Mouse (Mus musculus): ENCODE data around the gene Tram2. TPM values are rescaled to one million over a fixed set of nuclear protein-coding genes. Genes with fewer than 3 reads are reported as not detected.
A peak's percentile ranks its signal among the peaks of the same experiment; 100 is the strongest.

Gene Tram2
- total and polyA plus RNA-seq, 3 experiments: 0.54 to 2.9 TPM; not detected in 1

DNA sequence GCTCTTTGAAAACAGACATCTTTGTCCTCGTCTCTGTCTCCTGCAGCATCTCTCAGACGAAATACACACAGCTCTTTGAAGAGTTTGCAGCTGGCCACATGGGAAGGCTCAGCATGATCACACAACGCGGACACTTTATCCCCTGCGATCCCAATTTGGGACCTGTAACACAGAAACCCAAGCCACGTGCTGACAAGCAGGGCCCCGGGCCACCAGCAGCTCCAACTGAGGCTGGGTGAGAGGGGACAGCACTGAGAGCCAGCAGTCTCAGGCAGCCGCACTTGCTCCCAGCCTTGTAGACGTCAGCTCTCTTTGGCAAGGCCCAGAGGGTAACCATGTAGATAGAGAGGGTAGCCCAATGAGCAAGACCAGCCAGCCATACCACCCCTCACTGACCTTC, 26.0 kb downstream of the Tram2 start:
- H3K36me3 ChIP-seq (ENCODE audit: control insufficient read depth in 1 of 2, insufficient read depth in 2 of 2, low read length in 2 of 2): peaks cover 0 to 30% of the 10 kb centered on the region in 2 experiments; a peak in 2 of 4 replicates

DNA sequence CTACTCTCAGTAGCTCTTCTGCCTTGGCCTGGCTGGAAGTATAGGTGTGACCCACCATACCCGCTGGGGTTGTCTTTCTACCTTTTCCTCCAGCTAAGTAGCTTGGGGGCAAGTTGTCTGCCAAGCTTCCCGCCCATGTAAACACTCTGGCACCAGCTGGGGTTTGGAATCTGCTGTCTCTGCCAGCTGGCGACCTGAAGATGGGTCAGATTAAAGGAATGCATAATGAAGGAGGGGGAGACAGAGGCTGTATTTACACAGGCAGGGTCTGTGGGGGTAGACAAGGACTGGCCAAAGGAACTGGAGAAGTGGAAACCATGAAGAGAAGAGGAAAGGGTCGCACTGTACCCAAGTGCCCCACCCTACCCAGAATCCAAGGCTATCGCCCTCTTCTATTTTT, 26.4 kb downstream of the Tram2 start:
- peaks cover 24 to 42% of the 10 kb centered on the region in 2 experiments for H3K4me1 ChIP-seq (ENCODE audit: control insufficient read depth in 1 of 2, insufficient read depth in 2 of 2, low read length in 2 of 2)
- peaks cover 0 to 32% of the 10 kb centered on the region in 2 experiments; a peak in 2 of 4 replicates for H3K36me3 ChIP-seq (ENCODE audit: control insufficient read depth in 1 of 2, insufficient read depth in 2 of 2, low read length in 2 of 2)
- peak overlapping the region; percentile 49 for H3K9ac ChIP-seq (ENCODE audit: control insufficient read depth, low read depth, low read length, poor library complexity, severe bottlenecking)
- peak overlapping the region; percentile 24 to 43; a peak in 3 of 4 replicates for H3K4me3 ChIP-seq (ENCODE audit: control insufficient read depth in 1 of 2, insufficient read depth in 1 of 2, low read depth in 2 of 2, low read length in 2 of 2)
- no peaks in the 10 kb centered on the region for H3K9me3 ChIP-seq (replicated peaks; ENCODE audit: insufficient read depth, low read length)
- H3K79me2 ChIP-seq (ENCODE audit: control insufficient read depth, insufficient read depth, low read length, poor library complexity): no peaks in the 10 kb centered on the region
- peak overlapping the region; percentile 88 for H3K27ac ChIP-seq (ENCODE audit: control insufficient read depth, low read depth, low read length)
- DNase-seq (ENCODE audit: low read depth, low spot score): no peak
- no peaks in the 10 kb centered on the region for H3K27me3 ChIP-seq (ENCODE audit: control insufficient read depth in 1 of 2, insufficient read depth in 2 of 2, low read length in 2 of 2)
- TF ChIP-seq TAL1 (IDR thresholded peaks at IDR 0.05; ENCODE audit: low read length): no peak
- 0 out of 2 replicates have a peak, but pooled peaks have one; percentile 3 for TF ChIP-seq MAZ (IDR thresholded peaks at IDR 0.05; ENCODE audit: low read depth, low read length)

More for the DNA sequence above, 26.0 kb downstream of the Tram2 start:
- TF ChIP-seq POLR2AphosphoS2 (IDR thresholded peaks at IDR 0.05; ENCODE audit: low read length): no peak
- TF ChIP-seq RAD21 (IDR thresholded peaks at IDR 0.05; ENCODE audit: low read depth, low read length): no peak
- peak overlapping the region; percentile 88; the same call in 1 of the 2 replicates for H3K27ac ChIP-seq (ENCODE audit: control insufficient read depth, low read depth, low read length)
- H3K79me2 ChIP-seq (ENCODE audit: control insufficient read depth, insufficient read depth, low read length, poor library complexity): no peaks in the 10 kb centered on the region
- peaks cover 22 to 38% of the 10 kb centered on the region in 2 experiments for H3K4me1 ChIP-seq (ENCODE audit: control insufficient read depth in 1 of 2, insufficient read depth in 2 of 2, low read length in 2 of 2)
- no peak overlapping the region for H3K9ac ChIP-seq (ENCODE audit: control insufficient read depth, low read depth, low read length, poor library complexity, severe bottlenecking)
- no peaks in the 10 kb centered on the region for H3K27me3 ChIP-seq (ENCODE audit: control insufficient read depth in 1 of 2, insufficient read depth in 2 of 2, low read length in 2 of 2)
- no peak for DNase-seq (ENCODE audit: low read depth, low spot score)
- no peak overlapping the region for H3K4me3 ChIP-seq (ENCODE audit: control insufficient read depth in 1 of 2, insufficient read depth in 1 of 2, low read depth in 2 of 2, low read length in 2 of 2)
- no peaks in the 10 kb centered on the region for H3K9me3 ChIP-seq (replicated peaks; ENCODE audit: insufficient read depth, low read length)

DNA sequence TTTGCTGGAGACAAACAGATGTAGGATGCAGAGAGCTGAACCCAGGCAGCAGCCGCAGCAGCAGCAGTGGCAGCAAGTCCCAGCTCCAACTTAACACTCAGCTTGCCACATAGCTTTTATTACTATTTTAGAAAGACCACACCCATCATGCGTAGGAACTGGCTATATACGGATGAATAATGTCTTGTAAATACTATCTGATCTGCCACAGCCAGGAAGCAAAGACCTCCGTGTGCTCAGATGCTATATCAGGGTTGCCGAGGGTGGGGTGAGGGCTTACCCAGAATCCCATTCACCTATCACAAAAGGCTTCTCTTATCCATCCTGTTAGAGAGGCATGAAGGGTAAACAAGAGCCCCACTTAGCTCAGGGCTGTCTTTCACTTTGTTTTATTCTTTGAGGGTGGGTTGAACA, 26.9 kb downstream of the Tram2 start:
- H3K4me1 ChIP-seq (ENCODE audit: control insufficient read depth in 1 of 2, insufficient read depth in 2 of 2, low read length in 2 of 2): peaks cover 24 to 44% of the 10 kb centered on the region in 2 experiments
- H3K27ac ChIP-seq (ENCODE audit: control insufficient read depth, low read depth, low read length): peak overlapping the region; percentile 95
- H3K27me3 ChIP-seq (ENCODE audit: control insufficient read depth in 1 of 2, insufficient read depth in 2 of 2, low read length in 2 of 2): no peaks in the 10 kb centered on the region
- no peaks in the 10 kb centered on the region for H3K79me2 ChIP-seq (ENCODE audit: control insufficient read depth, insufficient read depth, low read length, poor library complexity)
- peak overlapping the region; percentile 56 for H3K9ac ChIP-seq (ENCODE audit: control insufficient read depth, low read depth, low read length, poor library complexity, severe bottlenecking)
- peak; percentile 88 for DNase-seq (ENCODE audit: low read depth, low spot score)
- no peaks in the 10 kb centered on the region for H3K9me3 ChIP-seq (replicated peaks; ENCODE audit: insufficient read depth, low read length)
- peak overlapping the region; percentile 47 to 65 for H3K4me3 ChIP-seq (ENCODE audit: control insufficient read depth in 1 of 2, insufficient read depth in 1 of 2, low read depth in 2 of 2, low read length in 2 of 2)
- peaks cover 0 to 32% of the 10 kb centered on the region in 2 experiments; a peak in 2 of 4 replicates for H3K36me3 ChIP-seq (ENCODE audit: control insufficient read depth in 1 of 2, insufficient read depth in 2 of 2, low read length in 2 of 2)
- peak; percentile 78 for TF ChIP-seq SIN3A (IDR thresholded peaks at IDR 0.05; ENCODE audit: low read length)
- no peak for TF ChIP-seq TAL1 (IDR thresholded peaks at IDR 0.05; ENCODE audit: low read length)
- TF ChIP-seq POLR2A (IDR thresholded peaks at IDR 0.05; ENCODE audit: control insufficient read depth in 1 of 2, insufficient read depth in 1 of 2, low read depth in 1 of 2, low read length in 2 of 2, poor library complexity in 1 of 2): peak in 1 of 2 experiments; percentile 61; a peak in 2 of 4 replicates
- no peak for TF ChIP-seq SMC3 (IDR thresholded peaks at IDR 0.05; ENCODE audit: low read depth, low read length)
- TF ChIP-seq HCFC1 (IDR thresholded peaks at IDR 0.05; ENCODE audit: low read depth, low read length): peak; percentile 57; the same call in 1 of the 2 replicates
- TF ChIP-seq ZKSCAN1 (IDR thresholded peaks at IDR 0.05; ENCODE audit: low read depth, low read length): no peak
- TF ChIP-seq E2F4 (IDR thresholded peaks at IDR 0.05; ENCODE audit: borderline replicate concordance, low read depth, low read length): no peak
- TF ChIP-seq MYC (IDR thresholded peaks at IDR 0.05; ENCODE audit: low read depth, low read length): no peak
- peak; percentile 83; the same call in 1 of the 2 replicates for TF ChIP-seq ZMIZ1 (IDR thresholded peaks at IDR 0.05; ENCODE audit: low read depth, low read length)
- TF ChIP-seq MXI1 (IDR thresholded peaks at IDR 0.05; ENCODE audit: low read depth, low read length): peak; percentile 10; the same call in 1 of the 2 replicates
- 0 out of 2 replicates have a peak, but pooled peaks have one; percentile 36 for TF ChIP-seq KAT2A (conservative IDR thresholded peaks at IDR 0.05; ENCODE audit: low read depth, low read length)
- TF ChIP-seq TCF12 (IDR thresholded peaks at IDR 0.05; ENCODE audit: low read depth, low read length): peak; percentile 37; the same call in 1 of the 2 replicates
- TF ChIP-seq EP300 (IDR thresholded peaks at IDR 0.05; ENCODE audit: low read depth in 1 of 2, low read length in 2 of 2): peak in 1 of 2 experiments; percentile 53; a peak in 2 of 4 replicates
- TF ChIP-seq MYB (IDR thresholded peaks at IDR 0.05; ENCODE audit: low read depth, low read length): no peak; the same call in 1 of the 2 replicates
- no peak for TF ChIP-seq ELF1 (IDR thresholded peaks at IDR 0.05; ENCODE audit: low read depth, low read length)
- no peak for TF ChIP-seq CHD2 (IDR thresholded peaks at IDR 0.05; ENCODE audit: low read length)
- no peak for TF ChIP-seq CHD1 (IDR thresholded peaks at IDR 0.05; ENCODE audit: low read depth, low read length)
- peak; percentile 71 for TF ChIP-seq TBP (IDR thresholded peaks at IDR 0.05; ENCODE audit: low read depth, low read length)
- TF ChIP-seq RCOR1 (IDR thresholded peaks at IDR 0.05; ENCODE audit: low read depth, low read length): no peak
- TF ChIP-seq GATA1 (IDR thresholded peaks at IDR 0.05; ENCODE audit: low read depth, low read length): peak; percentile 93
- no peak for TF ChIP-seq JUND (IDR thresholded peaks at IDR 0.05; ENCODE audit: low read depth, low read length)
- no peak for TF ChIP-seq CTCF (IDR thresholded peaks at IDR 0.05 in 2 of 3, conservative IDR thresholded peaks at IDR 0.05 in 1 of 3; ENCODE audit: control insufficient read depth in 1 of 3, insufficient read depth in 1 of 3, low read depth in 2 of 3, low read length in 3 of 3, poor library complexity in 1 of 3, severe bottlenecking in 1 of 3)
- TF ChIP-seq MAX (IDR thresholded peaks at IDR 0.05; ENCODE audit: low read length): no peak
- TF ChIP-seq POLR2AphosphoS5 (IDR thresholded peaks at IDR 0.05; ENCODE audit: borderline replicate concordance, low read depth, low read length): no peak

All from MEL (cell line).